Mouse (Mus musculus): ENCODE measurements around the gene Mrc2. TPM values are rescaled to one million over a fixed set of nuclear protein-coding genes. Genes with fewer than 3 reads are reported as not detected.
A peak's percentile ranks its signal among the peaks of the same experiment; 100 is the strongest.

Gene Mrc2
- polyA plus RNA-seq, 1 experiment from 2014 or later = 7.0 TPM

- no peaks in the 10 kb centered on the region for H3K36me3 ChIP-seq (ENCODE audit: control insufficient read depth, insufficient read depth, low read length)
- ATAC-seq (ENCODE audit: low FRiP score) (no peak), DNase-seq (ENCODE audit: low spot score, missing footprints) (no peak)
- H3K4me2 ChIP-seq = no peak overlapping the region
- H3K27me3 ChIP-seq (ENCODE audit: control insufficient read depth, insufficient read depth, low read length) = no peaks in the 10 kb centered on the region
- no peak overlapping the region for H3K9ac ChIP-seq (ENCODE audit: low read length)
- peaks cover 34% of the 10 kb centered on the region for H3K4me1 ChIP-seq (ENCODE audit: control insufficient read depth, insufficient read depth, low read length)
- H3K9me3 ChIP-seq (ENCODE audit: control insufficient read depth, low read length) = no peaks in the 10 kb centered on the region
- H3K4me3 ChIP-seq (ENCODE audit: low read depth, low read length) = no peak overlapping the region
- no peak overlapping the region for H3K27ac ChIP-seq (ENCODE audit: low read depth, low read length)
- WGBS = 74% methylated on average over 8 of the region's 8 CpGs
Measured at GRCm38 (mm10) chr11:105315296-105315695, 22.9 kb downstream of the Mrc2 start.

GRCm38 (mm10) chr11:105316121-105316520 lies 23.7 kb downstream of the Mrc2 start:
- WGBS = 94% methylated on average over 4 of the region's 4 CpGs
- peaks cover 34% of the 10 kb centered on the region for H3K4me1 ChIP-seq (ENCODE audit: control insufficient read depth, insufficient read depth, low read length)
- ATAC-seq (ENCODE audit: low FRiP score) = no peak

DNA sequence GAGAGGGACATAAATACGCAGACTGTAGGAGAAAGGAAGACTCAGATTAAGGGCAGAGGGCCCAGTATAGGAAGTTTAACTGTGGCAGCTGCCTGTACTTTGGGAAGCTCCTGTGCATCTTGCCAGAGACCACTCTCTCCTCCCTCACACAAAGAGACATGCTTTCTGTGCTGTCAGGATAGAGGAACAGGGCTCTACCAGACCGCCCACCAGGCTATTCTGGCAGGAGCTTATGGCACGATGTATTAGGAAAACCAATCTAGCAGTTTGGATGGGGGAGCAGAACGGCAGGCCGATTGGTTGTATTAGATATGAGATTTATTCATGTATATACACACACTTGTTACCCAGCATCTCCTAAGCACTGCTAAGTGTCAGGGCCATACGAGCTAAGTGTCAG lies 25.3 kb downstream of the Mrc2 start:
- Histone ChIP-seq H3K36me3 (ENCODE audit: control insufficient read depth, insufficient read depth, low read length) (no peaks in the 10 kb centered on the region), H3K9ac (ENCODE audit: low read length) (no peak overlapping the region), H3K27me3 (ENCODE audit: control insufficient read depth, insufficient read depth, low read length) (no peaks in the 10 kb centered on the region), H3K4me1 (ENCODE audit: control insufficient read depth, insufficient read depth, low read length) (peaks cover 27% of the 10 kb centered on the region), H3K4me3 (ENCODE audit: low read depth, low read length) (no peak overlapping the region), H3K27ac (ENCODE audit: low read depth, low read length) (no peak overlapping the region), H3K4me2 (no peak overlapping the region), H3K9me3 (ENCODE audit: control insufficient read depth, low read length) (no peaks in the 10 kb centered on the region)
- WGBS = 93% methylated on average over 6 of the region's 6 CpGs
- DNase-seq (ENCODE audit: low spot score, missing footprints) = no peak
- ATAC-seq (ENCODE audit: low FRiP score) = no peak

More at GRCm38 (mm10) chr11:105316121-105316520, 23.7 kb downstream of the Mrc2 start:
- no peak overlapping the region for H3K9ac ChIP-seq (ENCODE audit: low read length)
- no peak overlapping the region for H3K27ac ChIP-seq (ENCODE audit: low read depth, low read length)
- H3K9me3 ChIP-seq (ENCODE audit: control insufficient read depth, low read length) = no peaks in the 10 kb centered on the region
- H3K27me3 ChIP-seq (ENCODE audit: control insufficient read depth, insufficient read depth, low read length) = no peaks in the 10 kb centered on the region
- DNase-seq (ENCODE audit: low spot score, missing footprints) = no peak
- no peak overlapping the region for H3K4me2 ChIP-seq
- no peak overlapping the region for H3K4me3 ChIP-seq (ENCODE audit: low read depth, low read length)
- no peaks in the 10 kb centered on the region for H3K36me3 ChIP-seq (ENCODE audit: control insufficient read depth, insufficient read depth, low read length)

- Histone ChIP-seq H3K4me2 (no peak overlapping the region), H3K4me3 (ENCODE audit: low read depth, low read length) (no peak overlapping the region), H3K4me1 (ENCODE audit: control insufficient read depth, insufficient read depth, low read length) (no peaks in the 10 kb centered on the region)
Measured at GRCm38 (mm10) chr11:105321090-105321489, 28.6 kb downstream of the Mrc2 start.

DNA sequence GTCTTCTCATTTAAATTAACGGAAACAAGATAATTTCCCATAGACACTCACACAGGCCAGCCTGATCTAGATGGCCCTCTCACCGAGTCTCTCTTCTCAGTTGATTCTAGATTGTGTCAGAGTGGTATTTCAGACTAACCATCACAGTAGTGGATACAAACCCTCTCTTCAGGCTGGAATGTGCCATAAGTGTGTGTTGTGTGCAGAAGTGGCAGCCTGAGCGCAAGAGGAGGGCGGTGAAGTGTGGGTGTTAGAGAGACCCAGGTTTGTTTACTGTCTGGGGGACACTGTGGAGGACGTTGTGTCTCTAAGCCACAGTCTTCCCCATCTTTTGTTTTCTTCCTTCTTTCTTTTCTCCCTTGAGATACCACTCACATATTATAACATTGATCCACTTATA lies 31.1 kb downstream of the Mrc2 start:
- H3K9ac ChIP-seq (ENCODE audit: low read length) = no peak overlapping the region
- no peaks in the 10 kb centered on the region for H3K4me1 ChIP-seq (ENCODE audit: control insufficient read depth, insufficient read depth, low read length)
- no peak overlapping the region for H3K27ac ChIP-seq (ENCODE audit: low read depth, low read length)
- H3K4me2 ChIP-seq = no peak overlapping the region
- ATAC-seq (ENCODE audit: low FRiP score) (no peak), DNase-seq (ENCODE audit: low spot score, missing footprints) (no peak)
- H3K4me3 ChIP-seq (ENCODE audit: low read depth, low read length) = no peak overlapping the region
- H3K27me3 ChIP-seq (ENCODE audit: control insufficient read depth, insufficient read depth, low read length) = no peaks in the 10 kb centered on the region
- WGBS = 86% methylated on average over 5 of the region's 5 CpGs
- H3K9me3 ChIP-seq (ENCODE audit: control insufficient read depth, low read length) = no peaks in the 10 kb centered on the region
- no peaks in the 10 kb centered on the region for H3K36me3 ChIP-seq (ENCODE audit: control insufficient read depth, insufficient read depth, low read length)

More at GRCm38 (mm10) chr11:105321090-105321489, 28.6 kb downstream of the Mrc2 start:
- Histone ChIP-seq H3K9me3 (ENCODE audit: control insufficient read depth, low read length) (no peaks in the 10 kb centered on the region), H3K36me3 (ENCODE audit: control insufficient read depth, insufficient read depth, low read length) (no peaks in the 10 kb centered on the region), H3K9ac (ENCODE audit: low read length) (no peak overlapping the region), H3K27me3 (ENCODE audit: control insufficient read depth, insufficient read depth, low read length) (no peaks in the 10 kb centered on the region), H3K27ac (ENCODE audit: low read depth, low read length) (no peak overlapping the region)
- no peak for DNase-seq (ENCODE audit: low spot score, missing footprints)
- ATAC-seq (ENCODE audit: low FRiP score) = no peak
- 90% methylated on average over 2 of the region's 2 CpGs for WGBS

DNA sequence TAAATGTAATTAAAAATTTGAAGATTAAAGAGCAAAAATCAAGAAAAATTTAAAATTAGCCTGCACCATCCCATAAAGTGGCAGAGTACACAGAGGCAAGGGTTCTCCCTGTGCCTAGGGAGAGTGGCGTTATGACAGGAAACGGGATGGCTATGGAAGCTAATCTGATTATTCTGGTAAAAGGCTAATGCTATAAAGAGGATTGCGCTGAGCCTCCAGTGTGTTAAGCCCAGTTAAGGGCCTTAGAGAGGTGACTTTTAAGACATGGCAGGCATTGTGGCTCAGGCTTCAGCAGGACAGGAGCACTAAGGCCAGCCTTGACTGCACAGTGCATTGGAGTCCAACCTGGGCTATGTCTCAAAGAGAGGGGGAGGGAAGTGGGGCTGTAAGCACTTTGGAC lies 34.7 kb downstream of the Mrc2 start:
- Histone ChIP-seq H3K4me1 (ENCODE audit: control insufficient read depth, insufficient read depth, low read length) (no peaks in the 10 kb centered on the region), H3K9me3 (ENCODE audit: control insufficient read depth, low read length) (no peaks in the 10 kb centered on the region), H3K36me3 (ENCODE audit: control insufficient read depth, insufficient read depth, low read length) (no peaks in the 10 kb centered on the region), H3K27ac (ENCODE audit: low read depth, low read length) (no peak overlapping the region), H3K4me2 (no peak overlapping the region), H3K9ac (ENCODE audit: low read length) (no peak overlapping the region), H3K27me3 (ENCODE audit: control insufficient read depth, insufficient read depth, low read length) (no peaks in the 10 kb centered on the region), H3K4me3 (ENCODE audit: low read depth, low read length) (no peak overlapping the region)
- DNase-seq (ENCODE audit: low spot score, missing footprints) (no peak), ATAC-seq (ENCODE audit: low FRiP score) (no peak)
- WGBS = 50% methylated on average over 3 of the region's 3 CpGs

DNA sequence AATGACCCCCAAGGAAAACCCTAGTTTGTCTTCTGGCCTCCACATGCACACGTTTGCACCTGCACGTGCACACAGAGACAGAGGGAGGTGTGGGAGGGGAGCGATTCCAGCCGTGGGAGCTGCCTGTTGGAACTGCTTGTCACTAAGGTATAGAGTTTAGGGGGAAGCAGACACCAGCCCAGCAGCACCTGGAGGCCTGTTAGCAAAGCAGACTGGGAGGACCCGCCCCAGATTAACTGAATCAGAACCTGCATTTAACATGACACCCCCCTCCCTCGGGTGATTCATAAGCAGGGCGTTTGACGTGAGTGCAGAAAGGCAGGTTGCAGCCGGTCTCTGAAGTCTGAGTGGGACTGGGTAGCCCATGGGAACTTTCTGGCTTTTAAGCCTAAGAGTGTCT lies 37.5 kb downstream of the Mrc2 start:
- no peak for DNase-seq (ENCODE audit: low spot score, missing footprints)
- Histone ChIP-seq H3K4me3 (ENCODE audit: low read depth, low read length) (no peak overlapping the region), H3K27me3 (ENCODE audit: control insufficient read depth, insufficient read depth, low read length) (no peaks in the 10 kb centered on the region), H3K4me1 (ENCODE audit: control insufficient read depth, insufficient read depth, low read length) (no peaks in the 10 kb centered on the region), H3K9me3 (ENCODE audit: control insufficient read depth, low read length) (no peaks in the 10 kb centered on the region), H3K36me3 (ENCODE audit: control insufficient read depth, insufficient read depth, low read length) (no peaks in the 10 kb centered on the region), H3K9ac (ENCODE audit: low read length) (no peak overlapping the region), H3K27ac (ENCODE audit: low read depth, low read length) (no peak overlapping the region), H3K4me2 (no peak overlapping the region)
- WGBS = 85% methylated on average over 9 of the region's 9 CpGs
- ATAC-seq (ENCODE audit: low FRiP score) = no peak

GRCm38 (mm10) chr11:105331129-105331528 lies 38.7 kb downstream of the Mrc2 start:
- Histone ChIP-seq H3K4me1 (ENCODE audit: control insufficient read depth, insufficient read depth, low read length) (no peaks in the 10 kb centered on the region), H3K4me3 (ENCODE audit: low read depth, low read length) (no peak overlapping the region), H3K27ac (ENCODE audit: low read depth, low read length) (no peak overlapping the region), H3K27me3 (ENCODE audit: control insufficient read depth, insufficient read depth, low read length) (no peaks in the 10 kb centered on the region), H3K4me2 (no peak overlapping the region), H3K9ac (ENCODE audit: low read length) (no peak overlapping the region), H3K9me3 (ENCODE audit: control insufficient read depth, low read length) (no peaks in the 10 kb centered on the region), H3K36me3 (ENCODE audit: control insufficient read depth, insufficient read depth, low read length) (no peaks in the 10 kb centered on the region)
- DNase-seq (ENCODE audit: low spot score, missing footprints) (no peak), ATAC-seq (ENCODE audit: low FRiP score) (no peak)
- WGBS = 87% methylated on average over 3 of the region's 3 CpGs

GRCm38 (mm10) chr11:105331732-105332131 lies 39.3 kb downstream of the Mrc2 start:
- no peaks in the 10 kb centered on the region for H3K27me3 ChIP-seq (ENCODE audit: control insufficient read depth, insufficient read depth, low read length)
- DNase-seq (ENCODE audit: low spot score, missing footprints) (no peak), ATAC-seq (ENCODE audit: low FRiP score) (peak; percentile 38; the same call in 1 of the 2 replicates)
- H3K4me1 ChIP-seq (ENCODE audit: control insufficient read depth, insufficient read depth, low read length) = no peaks in the 10 kb centered on the region
- H3K9me3 ChIP-seq (ENCODE audit: control insufficient read depth, low read length) = no peaks in the 10 kb centered on the region
- no peaks in the 10 kb centered on the region for H3K36me3 ChIP-seq (ENCODE audit: control insufficient read depth, insufficient read depth, low read length)
- no peak overlapping the region for H3K4me2 ChIP-seq
- no peak overlapping the region for H3K27ac ChIP-seq (ENCODE audit: low read depth, low read length)
- WGBS = 64% methylated on average over 10 of the region's 10 CpGs
- H3K9ac ChIP-seq (ENCODE audit: low read length) = no peak overlapping the region
- no peak overlapping the region for H3K4me3 ChIP-seq (ENCODE audit: low read depth, low read length)

DNA sequence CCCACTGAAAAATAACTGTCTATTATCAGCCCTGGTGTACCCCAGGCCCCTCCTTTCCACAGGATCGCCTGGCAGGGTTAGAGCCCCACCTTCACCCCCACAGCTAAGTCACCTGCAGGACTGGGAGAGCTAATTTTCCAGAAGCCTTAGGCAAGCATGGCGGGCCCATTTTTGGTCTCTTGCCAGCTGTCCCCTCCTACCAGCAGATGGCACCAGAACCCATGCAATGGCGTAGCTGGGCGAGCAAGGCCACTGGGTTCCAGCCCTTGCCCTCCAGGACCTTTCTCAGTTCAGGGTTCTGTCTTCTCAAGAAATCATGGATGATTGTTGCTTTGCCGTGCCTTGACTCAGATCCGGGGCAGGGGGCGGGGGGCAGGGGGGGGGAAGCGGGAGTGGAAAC lies 40.0 kb downstream of the Mrc2 start:
- Histone ChIP-seq H3K9me3 (ENCODE audit: control insufficient read depth, low read length) (no peaks in the 10 kb centered on the region), H3K4me1 (ENCODE audit: control insufficient read depth, insufficient read depth, low read length) (no peaks in the 10 kb centered on the region), H3K9ac (ENCODE audit: low read length) (no peak overlapping the region), H3K4me3 (ENCODE audit: low read depth, low read length) (no peak overlapping the region), H3K27me3 (ENCODE audit: control insufficient read depth, insufficient read depth, low read length) (no peaks in the 10 kb centered on the region), H3K27ac (ENCODE audit: low read depth, low read length) (no peak overlapping the region), H3K4me2 (no peak overlapping the region), H3K36me3 (ENCODE audit: control insufficient read depth, insufficient read depth, low read length) (peaks cover 2% of the 10 kb centered on the region; the same call in 1 of the 2 replicates)
- DNase-seq (ENCODE audit: low spot score, missing footprints) (no peak), ATAC-seq (ENCODE audit: low FRiP score) (0 out of 2 replicates have a peak, but pooled peaks have one; percentile 57)
- WGBS = 76% methylated on average over 8 of the region's 8 CpGs

Measured in midbrain, embryonic 11.5 days (tissue).